Mouse (Mus musculus) heart, embryonic 11.5 days (tissue): Measurements from ENCODE around the gene Tekt5. TPM values are rescaled to one million over a fixed set of nuclear protein-coding genes. Genes with fewer than 3 reads are reported as not detected.

ENCODE experiments used
- ATAC-seq: fragments of 200-750 bp; cut with Nextera tagmentation; replicated peaks from 2 replicates; pipeline ENCODE4 v1.8.0; 2017; ENCODE audit warnings: moderate library complexity; ENCODE audit not compliant: insufficient number of reproducible peaks, low FRiP score, low TSS enrichment
- H3K27ac ChIP-seq: fragments of 300-500 bp; sonication (generic); 2 replicates; pipeline ENCODE4 v1.5.1; 2014; ENCODE audit warnings: mild to moderate bottlenecking, low read depth, low read length
- H3K27me3 ChIP-seq: fragments of 300-500 bp; sonication (generic); 2 replicates; pipeline ENCODE4 v1.6.1; 2014; ENCODE audit warnings: mild to moderate bottlenecking, low read length, mixed read lengths; ENCODE audit not compliant: control insufficient read depth, insufficient read depth
- H3K36me3 ChIP-seq: fragments of 300-500 bp; sonication (generic); 2 replicates; pipeline ENCODE4 v1.6.1; 2014; ENCODE audit warnings: mild to moderate bottlenecking, low read length, moderate library complexity, mixed read lengths; ENCODE audit not compliant: control insufficient read depth, insufficient read depth
- H3K4me1 ChIP-seq: fragments of 300-500 bp; sonication (generic); 2 replicates; pipeline ENCODE4 v1.6.1; 2014; ENCODE audit warnings: low read length; ENCODE audit not compliant: control insufficient read depth, insufficient read depth
- H3K4me2 ChIP-seq: fragments of 300-500 bp; sonication (generic); 2 replicates; pipeline ENCODE4 v1.6.1; 2014; ENCODE audit warnings: mild to moderate bottlenecking, moderate library complexity
- H3K4me3 ChIP-seq: fragments of 300-500 bp; sonication (generic); 2 replicates; pipeline ENCODE4 v1.5.1; 2014; ENCODE audit warnings: low read depth, low read length
- H3K9ac ChIP-seq: fragments of 300-500 bp; sonication (generic); 2 replicates; pipeline ENCODE4 v1.6.1; 2014; ENCODE audit warnings: mild to moderate bottlenecking, low read depth, low read length, moderate library complexity
- H3K9me3 ChIP-seq: fragments of 300-500 bp; sonication (generic); replicated peaks from 2 replicates; pipeline ENCODE4 v1.6.1; 2016; ENCODE audit warnings: low read length; ENCODE audit not compliant: control insufficient read depth
- WGBS: fragments of 180-500 bp; shearing (Covaris S2); extraction: QIAGEN DNeasy Blood & Tissue Kit; methylation state at CpG from one replicate; pipeline ENCODE4 v1.1.7; 2014; ENCODE audit not compliant: insufficient replicate concordance; 5-methylcytosine and 5-hydroxymethylcytosine counted together
- polyA plus RNA-seq: library from polyadenylated mRNA; unstranded; fragments of >200 nt; fragmentation: Nextera tagmentation; extraction: Ambion mirVana; gene quantifications from 2 replicates; pipeline ENCODE4 v1.2.1, GENCODE M21; 2014

The Tekt5 gene
- 0.17 and 0.23 TPM in 2 replicates for polyA plus RNA-seq

DNA sequence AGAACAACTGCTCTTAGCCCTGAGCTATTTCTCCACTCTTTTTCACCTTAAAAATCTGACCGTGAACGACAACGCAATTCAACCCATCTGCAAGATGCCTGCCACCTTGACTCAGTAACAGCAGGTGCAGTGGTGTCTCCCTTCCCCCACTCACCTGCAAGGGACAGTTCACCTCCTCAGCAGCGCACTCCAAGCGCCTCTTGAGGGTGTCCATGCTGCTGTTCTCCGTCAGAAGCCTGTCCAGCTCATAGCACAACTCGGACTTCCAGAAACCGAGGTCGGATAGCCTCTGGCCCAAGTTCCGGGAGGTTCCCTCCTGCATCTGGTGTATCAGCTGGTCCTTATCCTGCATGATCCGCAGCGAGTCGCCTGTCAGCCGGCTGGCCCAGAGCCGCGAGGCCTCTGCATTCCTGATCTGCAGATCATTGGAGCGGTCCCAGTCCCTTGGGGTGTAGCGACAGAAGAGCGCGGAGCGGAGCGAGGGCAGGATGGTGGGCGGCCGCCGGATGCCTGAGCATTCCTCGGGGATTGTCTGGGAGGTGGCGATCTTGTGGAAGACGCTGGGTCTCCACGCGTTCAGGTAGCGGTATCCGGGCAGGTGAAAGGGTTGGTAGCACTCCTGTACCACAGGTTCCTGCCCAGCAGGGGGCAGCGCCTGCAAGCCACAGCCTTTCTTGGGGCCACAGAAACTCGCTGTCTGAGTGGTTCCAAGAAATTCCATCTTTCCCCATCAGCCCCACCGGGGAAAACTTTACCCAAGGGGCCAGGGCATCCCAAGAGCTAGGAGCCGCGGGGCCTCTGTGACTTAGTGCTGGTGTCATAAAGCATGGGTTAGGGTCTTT is at the start of gene Tekt5:
Gene Tekt5 (minus strand): TSS at position 792 of the 842 bp plus-strand sequence.
- Histone ChIP-seq H3K4me2 (peak within 1 kb of the TSS; percentile 52), H3K27me3 (peaks cover 8% of the 10 kb centered on the region), H3K36me3 (no peaks in the 10 kb centered on the region), H3K4me1 (no peaks in the 10 kb centered on the region), H3K4me3 (peak within 1 kb of the TSS; percentile 40), H3K27ac (no peak within 1 kb of the TSS), H3K9ac (peak within 1 kb of the TSS; percentile 56; the same call in 1 of the 2 replicates), H3K9me3 (no peaks in the 10 kb centered on the region)
- ATAC-seq, result no peak; the same call in 1 of the 2 replicates
- 8% methylated on average over 37 of the region's 37 CpGs for WGBS

DNA sequence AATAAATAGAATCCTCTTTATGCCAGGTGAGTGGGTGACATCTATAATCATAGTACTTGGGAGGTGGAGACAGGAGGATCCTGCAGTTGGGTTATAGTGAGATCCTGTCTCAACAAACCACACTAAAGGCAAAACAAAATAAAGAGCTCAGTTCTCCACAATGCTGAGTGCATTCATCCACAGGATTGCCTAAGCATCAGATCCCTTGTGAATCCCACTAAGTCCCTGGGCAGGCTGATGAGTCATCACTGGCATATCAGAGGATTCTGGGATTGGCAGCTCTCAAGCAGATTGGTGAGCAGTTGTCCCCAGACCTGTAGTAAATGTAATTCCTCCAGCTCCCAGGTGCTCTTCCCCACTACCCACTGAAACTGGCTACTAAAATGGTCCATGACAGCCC is 48.4 kb upstream of the Tekt5 start:
- Histone ChIP-seq H3K27ac (no peak overlapping the region), H3K36me3 (no peaks in the 10 kb centered on the region), H3K9ac (no peak overlapping the region), H3K27me3 (no peaks in the 10 kb centered on the region), H3K4me1 (0 out of 2 replicates have a peak, but pooled peaks cover 5% of the 10 kb centered on the region), H3K4me2 (no peak overlapping the region), H3K9me3 (no peaks in the 10 kb centered on the region), H3K4me3 (no peak overlapping the region)
- ATAC-seq, result no peak

DNA sequence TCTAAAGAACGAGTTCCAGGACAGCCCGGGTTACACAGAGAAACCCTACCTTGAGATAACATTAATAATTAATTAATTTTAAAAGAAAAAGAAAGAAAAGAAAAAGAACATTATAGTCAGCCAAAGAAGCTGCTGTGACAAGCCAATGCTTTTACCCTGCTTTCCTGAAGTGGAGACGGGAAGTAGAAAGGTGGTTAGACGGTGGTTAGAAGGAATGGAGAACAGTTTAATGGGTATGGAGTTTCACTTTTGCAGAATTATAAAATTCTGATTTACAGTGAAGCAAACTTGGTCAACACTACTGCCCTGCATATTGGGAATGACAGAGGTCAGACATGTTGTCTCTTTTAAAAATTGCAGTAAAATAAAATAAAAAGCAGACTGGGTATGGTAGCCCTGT is 46.5 kb upstream of the Tekt5 start:
- no peak overlapping the region for H3K27ac ChIP-seq
- H3K4me1 ChIP-seq, result 0 out of 2 replicates have a peak, but pooled peaks cover 3% of the 10 kb centered on the region
- no peaks in the 10 kb centered on the region for H3K9me3 ChIP-seq
- H3K9ac ChIP-seq, result no peak overlapping the region
- no peak for ATAC-seq
- WGBS, result 87% methylated on average over 4 of the region's 4 CpGs
- H3K27me3 ChIP-seq, result no peaks in the 10 kb centered on the region
- H3K36me3 ChIP-seq, result no peaks in the 10 kb centered on the region
- no peak overlapping the region for H3K4me2 ChIP-seq
- no peak overlapping the region for H3K4me3 ChIP-seq

DNA sequence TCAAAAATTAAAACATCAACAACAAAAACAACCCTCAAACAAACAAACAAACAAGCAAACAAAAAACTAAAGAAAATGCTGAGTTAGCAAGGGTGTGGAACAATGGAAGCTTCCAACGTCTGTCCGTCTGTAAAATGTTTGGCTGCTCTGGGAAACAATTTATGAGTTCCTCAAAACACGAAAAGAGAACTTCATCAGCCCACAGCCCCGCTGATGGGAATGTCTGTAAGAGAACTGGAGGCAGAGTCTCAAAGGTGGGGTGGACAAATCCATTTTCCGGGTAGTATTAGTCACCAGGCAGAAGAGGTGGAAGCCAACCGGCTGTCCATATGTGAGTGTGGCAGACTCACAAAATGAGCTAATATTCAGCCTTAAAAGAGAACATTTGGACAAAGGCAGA is 46.0 kb upstream of the Tekt5 start:
- Histone ChIP-seq H3K4me3 (no peak overlapping the region), H3K27me3 (no peaks in the 10 kb centered on the region), H3K9me3 (no peaks in the 10 kb centered on the region), H3K9ac (no peak overlapping the region), H3K4me2 (no peak overlapping the region), H3K27ac (no peak overlapping the region), H3K4me1 (0 out of 2 replicates have a peak, but pooled peaks cover 1% of the 10 kb centered on the region), H3K36me3 (no peaks in the 10 kb centered on the region)
- 79% methylated on average over 6 of the region's 6 CpGs for WGBS
- ATAC-seq, result no peak

DNA sequence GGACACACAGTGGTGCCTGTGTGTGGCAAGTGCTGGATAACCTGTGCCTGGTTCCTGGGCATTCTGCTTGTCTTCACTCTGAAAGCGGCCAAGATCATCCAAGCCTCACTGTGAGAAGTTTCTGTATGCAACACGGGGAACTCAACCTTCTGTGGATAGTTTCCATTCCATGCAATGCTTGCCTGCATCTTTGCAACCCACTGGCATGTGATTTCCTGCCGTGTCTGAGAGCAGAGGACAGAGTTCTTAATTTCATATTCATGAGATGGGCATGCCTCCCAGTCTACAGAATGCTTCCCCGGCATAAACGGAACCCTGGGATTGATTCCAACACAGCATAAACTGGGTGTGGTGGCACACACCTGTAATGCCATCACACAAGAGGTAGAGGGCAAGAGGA is 42.8 kb upstream of the Tekt5 start:
- no peak overlapping the region for H3K4me3 ChIP-seq
- no peaks in the 10 kb centered on the region for H3K4me1 ChIP-seq
- no peak overlapping the region for H3K4me2 ChIP-seq
- H3K9ac ChIP-seq, result no peak overlapping the region
- no peak for ATAC-seq
- H3K27ac ChIP-seq, result no peak overlapping the region
- 82% methylated on average over 5 of the region's 5 CpGs for WGBS
- H3K36me3 ChIP-seq, result no peaks in the 10 kb centered on the region
- H3K9me3 ChIP-seq, result no peaks in the 10 kb centered on the region
- H3K27me3 ChIP-seq, result no peaks in the 10 kb centered on the region

DNA sequence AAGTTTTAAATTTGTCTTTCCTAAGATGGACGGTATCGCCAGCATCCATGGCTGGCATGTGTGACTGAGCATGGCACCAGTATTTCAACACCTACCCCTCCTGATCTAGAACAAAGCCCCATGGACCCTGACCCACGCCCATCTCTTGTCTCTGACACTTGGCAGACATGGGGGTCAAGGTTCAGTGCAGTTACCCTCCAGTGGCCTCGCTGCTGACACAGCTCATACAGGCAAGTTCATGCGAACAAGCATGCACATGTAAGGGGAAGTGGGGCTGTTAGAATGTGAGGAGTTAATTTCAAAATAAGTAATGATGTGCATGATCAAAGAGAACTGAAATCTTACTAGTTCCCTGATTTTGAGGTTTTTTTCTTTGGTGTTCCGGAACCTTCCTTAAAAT is 40.9 kb upstream of the Tekt5 start:
- Histone ChIP-seq H3K4me3 (no peak overlapping the region), H3K4me2 (no peak overlapping the region), H3K9ac (no peak overlapping the region), H3K4me1 (no peaks in the 10 kb centered on the region), H3K9me3 (no peaks in the 10 kb centered on the region), H3K27me3 (no peaks in the 10 kb centered on the region), H3K27ac (no peak overlapping the region), H3K36me3 (no peaks in the 10 kb centered on the region)
- WGBS, result 77% methylated on average over 6 of the region's 6 CpGs
- ATAC-seq, result no peak

DNA sequence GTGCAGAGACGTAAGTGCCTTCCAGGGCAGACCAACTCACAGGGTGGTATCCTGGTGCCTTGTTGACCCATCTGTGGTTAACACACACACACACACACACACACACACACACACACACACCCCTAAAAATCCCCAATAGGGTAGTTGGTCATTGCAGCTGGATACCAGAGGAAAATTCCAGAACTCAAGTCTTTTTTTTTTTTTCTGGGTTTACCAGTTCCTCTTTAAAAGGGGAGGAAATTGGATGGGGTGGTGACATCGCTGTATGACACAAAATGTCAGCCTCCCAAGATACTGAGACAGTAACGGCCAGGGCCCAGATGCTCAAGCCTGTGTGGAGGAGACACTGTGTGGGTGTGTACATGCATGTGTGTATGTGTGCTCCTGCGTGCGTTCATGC is 38.1 kb upstream of the Tekt5 start:
- no peak overlapping the region for H3K4me2 ChIP-seq
- H3K4me3 ChIP-seq, result no peak overlapping the region
- H3K4me1 ChIP-seq, result no peaks in the 10 kb centered on the region
- H3K27ac ChIP-seq, result no peak overlapping the region
- no peak for ATAC-seq
- WGBS, result 77% methylated on average over 5 of the region's 5 CpGs
- no peak overlapping the region for H3K9ac ChIP-seq
- H3K36me3 ChIP-seq, result no peaks in the 10 kb centered on the region
- H3K9me3 ChIP-seq, result no peaks in the 10 kb centered on the region
- no peaks in the 10 kb centered on the region for H3K27me3 ChIP-seq

DNA sequence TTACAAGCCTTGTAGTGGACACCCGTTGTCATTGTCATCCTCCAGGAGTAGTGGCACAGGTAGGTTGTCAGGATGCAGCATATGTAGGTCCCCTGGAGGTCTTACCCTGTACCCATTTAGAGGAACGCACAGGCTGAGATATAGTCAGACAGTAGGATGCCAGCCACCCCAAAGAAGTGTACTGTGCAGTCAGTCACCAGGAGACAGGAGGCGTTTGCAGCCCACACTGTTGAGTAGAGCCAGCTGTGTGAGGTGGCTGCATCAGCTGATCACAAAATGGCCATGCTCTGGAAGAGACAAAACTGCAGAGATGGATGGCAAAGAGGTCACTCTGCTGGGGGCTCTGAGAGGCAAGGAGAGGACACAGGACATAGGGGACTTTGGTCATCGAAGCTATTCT is 37.1 kb upstream of the Tekt5 start:
- 75% methylated on average over 4 of the region's 4 CpGs for WGBS
- Histone ChIP-seq H3K9ac (no peak overlapping the region), H3K27ac (no peak overlapping the region), H3K36me3 (no peaks in the 10 kb centered on the region), H3K4me2 (no peak overlapping the region), H3K27me3 (no peaks in the 10 kb centered on the region), H3K4me3 (no peak overlapping the region), H3K9me3 (no peaks in the 10 kb centered on the region), H3K4me1 (no peaks in the 10 kb centered on the region)
- no peak for ATAC-seq

DNA sequence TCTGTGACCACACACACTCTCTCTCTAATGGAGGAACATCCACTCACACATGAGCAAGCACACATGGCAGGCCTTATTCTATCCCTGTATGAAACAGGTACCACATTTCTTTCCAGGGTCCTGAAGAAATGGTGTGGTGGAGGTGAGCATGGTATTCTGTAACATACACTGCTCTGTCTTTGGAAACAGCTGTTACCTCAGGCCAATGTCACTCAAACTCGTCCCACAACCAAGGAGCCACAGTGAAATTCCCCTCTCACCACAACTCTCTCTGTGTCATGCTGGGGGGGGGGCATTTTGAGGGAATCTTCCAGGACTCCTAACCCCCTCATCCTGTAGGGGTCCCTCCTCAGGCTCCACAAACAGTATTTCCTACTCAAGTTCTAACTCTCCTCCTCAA is 36.6 kb upstream of the Tekt5 start:
- Histone ChIP-seq H3K4me2 (no peak overlapping the region), H3K36me3 (no peaks in the 10 kb centered on the region), H3K4me3 (no peak overlapping the region), H3K9me3 (no peaks in the 10 kb centered on the region), H3K27me3 (no peaks in the 10 kb centered on the region), H3K9ac (no peak overlapping the region), H3K27ac (no peak overlapping the region), H3K4me1 (no peaks in the 10 kb centered on the region)
- ATAC-seq, result no peak
- 75% methylated on average over 1 of the region's 1 CpGs for WGBS
